Mouse (Mus musculus) hindbrain, embryonic 14.5 days (tissue): ENCODE results near the gene Dmpk. TPM values are rescaled to one million over a fixed set of nuclear protein-coding genes. Genes with fewer than 3 reads are reported as not detected.
A peak's percentile ranks its signal among the peaks of the same experiment; 100 is the strongest.

Experiments used
- ATAC-seq: fragments of 200-750 bp; cut with Nextera tagmentation; 2 replicates; pipeline ENCODE4 v1.8.0; 2017; ENCODE audit warnings: moderate number of reproducible peaks, mild to moderate bottlenecking, moderate TSS enrichment, moderate library complexity; ENCODE audit not compliant: low FRiP score
- DNase-seq: peaks from one replicate; pipeline ENCODE4 v3.0.0-alpha.2; 2015; ENCODE audit warnings: low spot score
- H3K27ac ChIP-seq: fragments of 300-500 bp; sonication (generic); 2 replicates; pipeline ENCODE4 v1.5.1; 2014; ENCODE audit warnings: mild to moderate bottlenecking, moderate library complexity
- H3K27me3 ChIP-seq: fragments of 300-500 bp; sonication (generic); 2 replicates; pipeline ENCODE4 v1.6.1; 2014; ENCODE audit warnings: mild to moderate bottlenecking, low read length, mixed read lengths; ENCODE audit not compliant: control insufficient read depth, insufficient read depth
- H3K36me3 ChIP-seq: fragments of 300-500 bp; sonication (generic); replicated peaks from 2 replicates; pipeline ENCODE4 v1.6.1; 2014; ENCODE audit not compliant: control insufficient read depth, insufficient read depth
- H3K4me1 ChIP-seq: fragments of 300-500 bp; sonication (generic); replicated peaks from 2 replicates; pipeline ENCODE4 v1.6.1; 2014; ENCODE audit warnings: antibody characterized with exemption, low read length, mixed read lengths; ENCODE audit not compliant: control insufficient read depth, insufficient read depth
- H3K4me2 ChIP-seq: fragments of 300-500 bp; sonication (generic); replicated peaks from 2 replicates; pipeline ENCODE4 v1.6.1; 2014; ENCODE audit warnings: mild to moderate bottlenecking, moderate library complexity
- H3K4me3 ChIP-seq: fragments of 300-500 bp; sonication (generic); replicated peaks from 2 replicates; pipeline ENCODE4 v1.5.1; 2014; ENCODE audit warnings: mild to moderate bottlenecking, low read length
- H3K9ac ChIP-seq: fragments of 300-500 bp; sonication (generic); 2 replicates; pipeline ENCODE4 v1.6.1; 2014
- H3K9me3 ChIP-seq: fragments of 300-500 bp; sonication (generic); 2 replicates; pipeline ENCODE4 v1.6.1; 2016; ENCODE audit warnings: low read length; ENCODE audit not compliant: control insufficient read depth
- WGBS: fragments of 180-500 bp; shearing (Covaris S2); extraction: QIAGEN DNeasy Blood & Tissue Kit; methylation state at CpG from one replicate; pipeline ENCODE4 v1.1.7; 2014; 5-methylcytosine and 5-hydroxymethylcytosine counted together
- polyA plus RNA-seq: library from polyadenylated mRNA; unstranded; fragments of >200 nt; fragmentation: Nextera tagmentation; extraction: Ambion mirVana; gene quantifications from 2 replicates; pipeline ENCODE4 v1.2.1, GENCODE M21; 2014

Gene Dmpk
- polyA plus RNA-seq, 1 experiment from 2014 or later, result 8.9 TPM

GRCm38 (mm10) chr7:19054047-19054776 is 29.4 kb upstream of the Dmpk start, which contains the start of gene Rsph6a:
Rsph6a (plus strand) TSS chr7:19054690.
- WGBS, result 29% methylated on average over 33 of the region's 33 CpGs
- Histone ChIP-seq H3K9me3 (no peaks in the 10 kb centered on the region), H3K27me3 (no peaks in the 10 kb centered on the region), H3K4me3 (0 out of 2 replicates have a peak within 1 kb of the TSS, but pooled peaks have one; percentile 2), H3K36me3 (peaks cover 35% of the 10 kb centered on the region), H3K4me2 (peak within 1 kb of the TSS; percentile 41), H3K27ac (no peak within 1 kb of the TSS), H3K9ac (peak within 1 kb of the TSS; percentile 45; the same call in 1 of the 2 replicates), H3K4me1 (no peaks in the 10 kb centered on the region)
- DNase-seq (peak; percentile 73), ATAC-seq (peak; percentile 72)

- DNase-seq (no peak), ATAC-seq (peak; percentile 29; the same call in 1 of the 2 replicates)
- Histone ChIP-seq H3K4me3 (0 out of 2 replicates have a peak overlapping the region, but pooled peaks have one; percentile 2), H3K4me2 (peak overlapping the region; percentile 41), H3K27ac (no peak overlapping the region), H3K36me3 (peaks cover 30% of the 10 kb centered on the region), H3K9ac (peak overlapping the region; percentile 45; the same call in 1 of the 2 replicates), H3K27me3 (no peaks in the 10 kb centered on the region), H3K9me3 (no peaks in the 10 kb centered on the region), H3K4me1 (no peaks in the 10 kb centered on the region)
- 69% methylated on average over 9 of the region's 9 CpGs for WGBS
Measured at GRCm38 (mm10) chr7:19054777-19055076, 28.9 kb upstream of the Dmpk start.

- DNase-seq, result no peak
- Histone ChIP-seq H3K9ac (no peak overlapping the region), H3K9me3 (no peaks in the 10 kb centered on the region), H3K27ac (no peak overlapping the region), H3K4me1 (no peaks in the 10 kb centered on the region), H3K36me3 (peaks cover 26% of the 10 kb centered on the region), H3K4me2 (no peak overlapping the region), H3K4me3 (no peak overlapping the region), H3K27me3 (no peaks in the 10 kb centered on the region)
- ATAC-seq, result no peak
- 93% methylated on average over 8 of the region's 8 CpGs for WGBS
Measured at GRCm38 (mm10) chr7:19055108-19055507, 28.5 kb upstream of the Dmpk start.

- Histone ChIP-seq H3K9me3 (no peaks in the 10 kb centered on the region), H3K9ac (no peak overlapping the region), H3K27me3 (no peaks in the 10 kb centered on the region), H3K36me3 (peaks cover 4% of the 10 kb centered on the region; the same call in 1 of the 2 replicates), H3K27ac (no peak overlapping the region), H3K4me3 (no peak overlapping the region), H3K4me1 (no peaks in the 10 kb centered on the region), H3K4me2 (no peak overlapping the region)
- WGBS, result 91% methylated on average over 10 of the region's 10 CpGs
- DNase-seq (no peak), ATAC-seq (no peak)
Measured at GRCm38 (mm10) chr7:19057405-19057804, 26.2 kb upstream of the Dmpk start.

- DNase-seq, result no peak
- no peaks in the 10 kb centered on the region for H3K4me1 ChIP-seq
- H3K9ac ChIP-seq, result no peak overlapping the region
- no peaks in the 10 kb centered on the region for H3K9me3 ChIP-seq
- no peaks in the 10 kb centered on the region for H3K36me3 ChIP-seq
- WGBS, result 51% methylated on average over 11 of the region's 13 CpGs
- peaks cover 31% of the 10 kb centered on the region for H3K27me3 ChIP-seq
- H3K4me2 ChIP-seq, result peak overlapping the region; percentile 31
- no peak overlapping the region for H3K27ac ChIP-seq
- ATAC-seq, result no peak
- H3K4me3 ChIP-seq, result peak overlapping the region; percentile 7; the same call in 1 of the 2 replicates
Measured at GRCm38 (mm10) chr7:19065896-19066295, 17.8 kb upstream of the Dmpk start.

- peaks cover 31% of the 10 kb centered on the region for H3K27me3 ChIP-seq
- no peaks in the 10 kb centered on the region for H3K9me3 ChIP-seq
- WGBS, result 49% methylated on average over 14 of the region's 14 CpGs
- H3K4me3 ChIP-seq, result no peak overlapping the region
- no peak overlapping the region for H3K9ac ChIP-seq
- H3K27ac ChIP-seq, result no peak overlapping the region
- H3K4me2 ChIP-seq, result no peak overlapping the region
- H3K4me1 ChIP-seq, result no peaks in the 10 kb centered on the region
- DNase-seq, result no peak
- no peak for ATAC-seq
- H3K36me3 ChIP-seq, result no peaks in the 10 kb centered on the region
Measured at GRCm38 (mm10) chr7:19067063-19067462, 16.6 kb upstream of the Dmpk start.

GRCm38 (mm10) chr7:19067935-19068334 is 15.7 kb upstream of the Dmpk start:
- Histone ChIP-seq H3K4me2 (no peak overlapping the region), H3K27me3 (peaks cover 31% of the 10 kb centered on the region), H3K27ac (no peak overlapping the region), H3K9me3 (no peaks in the 10 kb centered on the region), H3K9ac (no peak overlapping the region), H3K36me3 (no peaks in the 10 kb centered on the region), H3K4me1 (no peaks in the 10 kb centered on the region), H3K4me3 (no peak overlapping the region)
- no peak for DNase-seq
- 73% methylated on average over 14 of the region's 14 CpGs for WGBS
- no peak for ATAC-seq

- WGBS, result 9% methylated on average over 2 of the region's 2 CpGs
- H3K4me2 ChIP-seq, result no peak overlapping the region
- H3K36me3 ChIP-seq, result no peaks in the 10 kb centered on the region
- H3K9me3 ChIP-seq, result no peaks in the 10 kb centered on the region
- no peaks in the 10 kb centered on the region for H3K4me1 ChIP-seq
- H3K4me3 ChIP-seq, result no peak overlapping the region
- no peak overlapping the region for H3K27ac ChIP-seq
- no peak for ATAC-seq
- H3K9ac ChIP-seq, result no peak overlapping the region
- peak; percentile 88 for DNase-seq
- H3K27me3 ChIP-seq, result peaks cover 31% of the 10 kb centered on the region
Measured at GRCm38 (mm10) chr7:19068707-19069106, 14.9 kb upstream of the Dmpk start.

- Histone ChIP-seq H3K27ac (no peak overlapping the region), H3K4me2 (no peak overlapping the region), H3K36me3 (no peaks in the 10 kb centered on the region), H3K27me3 (peaks cover 30% of the 10 kb centered on the region), H3K9me3 (no peaks in the 10 kb centered on the region), H3K4me1 (no peaks in the 10 kb centered on the region), H3K9ac (no peak overlapping the region), H3K4me3 (no peak overlapping the region)
- no peak for ATAC-seq
- WGBS, result 52% methylated on average over 3 of the region's 3 CpGs
- DNase-seq, result no peak
Measured at GRCm38 (mm10) chr7:19069500-19069899, 14.1 kb upstream of the Dmpk start.
